Mouse (Mus musculus): ENCODE results near the gene 2310003L06Rik. TPM values are rescaled to one million over a fixed set of nuclear protein-coding genes. Genes with fewer than 3 reads are reported as not detected.

Gene 2310003L06Rik
- polyA plus RNA-seq, 1 experiment: not detected

DNA sequence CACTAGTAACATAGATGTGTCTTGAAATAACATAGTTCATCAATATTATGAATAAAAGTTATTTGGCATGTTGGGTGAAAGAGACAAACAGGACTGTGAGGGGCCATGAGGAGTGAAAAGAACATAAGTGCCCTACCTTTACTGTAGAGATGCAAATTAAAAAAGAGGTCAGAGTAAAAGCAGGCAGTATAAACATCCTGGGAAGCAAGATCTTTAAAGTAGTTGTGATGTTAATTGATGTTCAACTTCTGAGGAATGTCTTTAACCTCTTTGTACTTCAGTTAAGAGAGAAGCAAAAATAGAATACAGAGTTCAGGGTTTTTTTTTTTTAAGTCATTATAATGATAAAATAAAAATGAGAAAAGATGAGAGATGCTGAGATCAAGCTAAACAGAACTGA lies 36.0 kb downstream of the 2310003L06Rik start:
- TF ChIP-seq CTCF (IDR thresholded peaks at IDR 0.05; ENCODE audit: insufficient read depth, low read depth, low read length) (no peak), POLR2A (IDR thresholded peaks at IDR 0.05; ENCODE audit: insufficient read depth, low read depth, low read length) (no peak)
- Histone ChIP-seq H3K4me3 (ENCODE audit: insufficient read depth, low read depth, low read length) (no peak overlapping the region), H3K4me1 (ENCODE audit: control insufficient read depth, insufficient read depth, low read length) (no peaks in the 10 kb centered on the region), H3K27ac (ENCODE audit: insufficient read depth, low read depth, low read length) (no peak overlapping the region)

Other genes with a start within 250 kb of the 2310003L06Rik start
- gene Csn1s2a, start 194.9 kb upstream of the 2310003L06Rik start, polyA plus RNA-seq (2012; ENCODE audit: insufficient read depth, insufficient read length, low replicate concordance, missing spikeins): not detected in 2 replicates
- not detected in 2 replicates for gene Csn1s2b, start 161.4 kb upstream of the 2310003L06Rik start, polyA plus RNA-seq (2012; ENCODE audit: insufficient read depth, insufficient read length, low replicate concordance, missing spikeins)
- not detected in 2 replicates for gene Prr27, start 143.8 kb upstream of the 2310003L06Rik start, polyA plus RNA-seq (2012; ENCODE audit: insufficient read depth, insufficient read length, low replicate concordance, missing spikeins)
- not detected in 2 replicates for gene Odam, start 84.4 kb upstream of the 2310003L06Rik start, polyA plus RNA-seq (2012; ENCODE audit: insufficient read depth, insufficient read length, low replicate concordance, missing spikeins)
- gene Csn3, start 43.9 kb upstream of the 2310003L06Rik start, polyA plus RNA-seq (2012; ENCODE audit: insufficient read depth, insufficient read length, low replicate concordance, missing spikeins): not detected in 2 replicates
- gene Gm28434, start 58 bp downstream of the 2310003L06Rik start, polyA plus RNA-seq (2012; ENCODE audit: insufficient read depth, insufficient read length, low replicate concordance, missing spikeins): not detected in 2 replicates
- gene Cabs1, start 10.0 kb downstream of the 2310003L06Rik start, polyA plus RNA-seq (2012; ENCODE audit: insufficient read depth, insufficient read length, low replicate concordance, missing spikeins): not detected in 2 replicates
- gene Smr3a, start 33.1 kb downstream of the 2310003L06Rik start, polyA plus RNA-seq (2012; ENCODE audit: insufficient read depth, insufficient read length, low replicate concordance, missing spikeins): not detected in 2 replicates
- gene Smr2, start 117.1 kb downstream of the 2310003L06Rik start, polyA plus RNA-seq (2012; ENCODE audit: insufficient read depth, insufficient read length, low replicate concordance, missing spikeins): not detected in 2 replicates
- not detected in 2 replicates for gene Gm11116, start 142.1 kb downstream of the 2310003L06Rik start, polyA plus RNA-seq (2012; ENCODE audit: insufficient read depth, insufficient read length, low replicate concordance, missing spikeins)
- not detected in 2 replicates for gene Gm11115, start 184.6 kb downstream of the 2310003L06Rik start, polyA plus RNA-seq (2012; ENCODE audit: insufficient read depth, insufficient read length, low replicate concordance, missing spikeins)

Measured in olfactory bulb, adult 2 months (tissue).